Mouse (Mus musculus): ENCODE measurements around the gene Ppp1r14a.

DNA sequence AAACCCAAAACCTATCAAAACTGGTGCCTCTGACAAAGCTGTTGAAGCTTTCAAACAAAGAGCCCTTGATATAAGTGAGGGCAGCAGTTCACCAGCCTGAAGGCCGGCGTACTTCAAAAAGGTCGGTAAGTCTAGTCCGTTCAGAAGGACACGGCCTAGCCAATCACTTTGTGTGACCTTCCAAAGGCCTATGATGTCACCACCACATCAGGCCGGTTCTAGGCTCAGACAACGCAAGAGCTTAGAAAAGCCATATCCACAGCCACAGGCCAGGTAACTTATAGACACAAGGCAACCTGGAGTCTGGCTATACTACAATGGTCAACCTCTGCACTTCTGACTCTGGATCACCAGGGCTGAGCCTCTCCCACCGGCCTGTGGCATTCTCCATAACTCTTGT lies 9.2 kb upstream of the Ppp1r14a start:
- TF ChIP-seq CTCF (IDR thresholded peaks at IDR 0.05; ENCODE audit: low read depth) = no peak
- no peak for TF ChIP-seq EP300 (IDR thresholded peaks at IDR 0.05; ENCODE audit: low read depth)

Measured in liver, postnatal 0 days (tissue).